Mouse (Mus musculus): Measurements from ENCODE around the gene Ppm1l. TPM values are rescaled to one million over a fixed set of nuclear protein-coding genes. Genes with fewer than 3 reads are reported as not detected.

The Ppm1l gene
- total and polyA plus RNA-seq, 3 experiments: 7.6 to 31.3 (median 24.1) TPM

GRCm38 (mm10) chr3:69484006-69484574, 167.4 kb downstream of the Ppm1l start:
- intact Hi-C loops (cut with DNase I): no loop called here
- H3K4me1 ChIP-seq (ENCODE audit: control insufficient read depth, insufficient read depth, low read length): peaks cover under 1% of the 10 kb centered on the region; the same call in 1 of the 2 replicates
- no peak for DNase-seq
- H3K9ac ChIP-seq (ENCODE audit: low read depth, low read length): no peak overlapping the region
- no peaks in the 10 kb centered on the region for H3K27me3 ChIP-seq (ENCODE audit: control insufficient read depth, insufficient read depth, low read length)
- H3K79me2 ChIP-seq (replicated peaks; ENCODE audit: control insufficient read depth, insufficient read depth, low read length): no peaks in the 10 kb centered on the region
- TF ChIP-seq CTCF (IDR thresholded peaks at IDR 0.05) (no peak), EP300 (IDR thresholded peaks at IDR 0.05; ENCODE audit: insufficient read depth, low read depth, low read length) (no peak), POLR2A (IDR thresholded peaks at IDR 0.05; ENCODE audit: insufficient read depth, low read depth, low read length) (no peak)
- no peak overlapping the region for H3K4me3 ChIP-seq
- H3K36me3 ChIP-seq (ENCODE audit: control insufficient read depth, insufficient read depth, low read length): no peaks in the 10 kb centered on the region
- 87% methylated on average over 13 of the region's 13 CpGs for WGBS
- no peak overlapping the region for H3K27ac ChIP-seq

- WGBS: 72% methylated on average over 4 of the region's 4 CpGs
- Histone ChIP-seq H3K4me3 (no peak overlapping the region), H3K79me2 (replicated peaks; ENCODE audit: control insufficient read depth, insufficient read depth, low read length) (no peaks in the 10 kb centered on the region), H3K4me1 (ENCODE audit: control insufficient read depth, insufficient read depth, low read length) (no peaks in the 10 kb centered on the region; the same call in 1 of the 2 replicates), H3K27me3 (ENCODE audit: control insufficient read depth, insufficient read depth, low read length) (no peaks in the 10 kb centered on the region), H3K9ac (ENCODE audit: low read depth, low read length) (no peak overlapping the region), H3K27ac (no peak overlapping the region), H3K36me3 (ENCODE audit: control insufficient read depth, insufficient read depth, low read length) (no peaks in the 10 kb centered on the region)
- DNase-seq: no peak
- TF ChIP-seq POLR2A (IDR thresholded peaks at IDR 0.05; ENCODE audit: insufficient read depth, low read depth, low read length): no peak
- TF ChIP-seq CTCF (IDR thresholded peaks at IDR 0.05): no peak
- no peak for TF ChIP-seq EP300 (IDR thresholded peaks at IDR 0.05; ENCODE audit: insufficient read depth, low read depth, low read length)
- intact Hi-C loops (cut with DNase I): no loop called here
Observed at GRCm38 (mm10) chr3:69484582-69484981, 167.9 kb downstream of the Ppm1l start.

- Histone ChIP-seq H3K36me3 (ENCODE audit: control insufficient read depth, insufficient read depth, low read length) (no peaks in the 10 kb centered on the region), H3K79me2 (replicated peaks; ENCODE audit: control insufficient read depth, insufficient read depth, low read length) (no peaks in the 10 kb centered on the region), H3K9ac (ENCODE audit: low read depth, low read length) (no peak overlapping the region), H3K4me3 (no peak overlapping the region), H3K4me1 (ENCODE audit: control insufficient read depth, insufficient read depth, low read length) (no peaks in the 10 kb centered on the region; the same call in 1 of the 2 replicates), H3K27me3 (ENCODE audit: control insufficient read depth, insufficient read depth, low read length) (no peaks in the 10 kb centered on the region), H3K27ac (no peak overlapping the region)
- WGBS: 84% methylated on average over 3 of the region's 3 CpGs
- intact Hi-C loops (cut with DNase I): no loop called here
- DNase-seq: no peak
- TF ChIP-seq EP300 (IDR thresholded peaks at IDR 0.05; ENCODE audit: insufficient read depth, low read depth, low read length): no peak
- no peak for TF ChIP-seq CTCF (IDR thresholded peaks at IDR 0.05)
- TF ChIP-seq POLR2A (IDR thresholded peaks at IDR 0.05; ENCODE audit: insufficient read depth, low read depth, low read length): no peak
Observed at GRCm38 (mm10) chr3:69485347-69485746, 168.7 kb downstream of the Ppm1l start.

GRCm38 (mm10) chr3:69485756-69486155, 169.1 kb downstream of the Ppm1l start:
- H3K4me1 ChIP-seq (ENCODE audit: control insufficient read depth, insufficient read depth, low read length): no peaks in the 10 kb centered on the region; the same call in 1 of the 2 replicates
- H3K4me3 ChIP-seq: no peak overlapping the region
- H3K36me3 ChIP-seq (ENCODE audit: control insufficient read depth, insufficient read depth, low read length): no peaks in the 10 kb centered on the region
- H3K27ac ChIP-seq: no peak overlapping the region
- no peak overlapping the region for H3K9ac ChIP-seq (ENCODE audit: low read depth, low read length)
- TF ChIP-seq CTCF (IDR thresholded peaks at IDR 0.05) (no peak), POLR2A (IDR thresholded peaks at IDR 0.05; ENCODE audit: insufficient read depth, low read depth, low read length) (no peak), EP300 (IDR thresholded peaks at IDR 0.05; ENCODE audit: insufficient read depth, low read depth, low read length) (no peak)
- DNase-seq: no peak
- intact Hi-C loops (cut with DNase I): no loop called here
- no peaks in the 10 kb centered on the region for H3K27me3 ChIP-seq (ENCODE audit: control insufficient read depth, insufficient read depth, low read length)
- WGBS: 25% methylated on average over 2 of the region's 2 CpGs
- H3K79me2 ChIP-seq (replicated peaks; ENCODE audit: control insufficient read depth, insufficient read depth, low read length): no peaks in the 10 kb centered on the region

- Histone ChIP-seq H3K27me3 (ENCODE audit: control insufficient read depth, insufficient read depth, low read length) (no peaks in the 10 kb centered on the region), H3K79me2 (replicated peaks; ENCODE audit: control insufficient read depth, insufficient read depth, low read length) (no peaks in the 10 kb centered on the region), H3K9ac (ENCODE audit: low read depth, low read length) (no peak overlapping the region), H3K4me3 (no peak overlapping the region), H3K36me3 (ENCODE audit: control insufficient read depth, insufficient read depth, low read length) (no peaks in the 10 kb centered on the region), H3K4me1 (ENCODE audit: control insufficient read depth, insufficient read depth, low read length) (no peaks in the 10 kb centered on the region; the same call in 1 of the 2 replicates), H3K27ac (no peak overlapping the region)
- DNase-seq: no peak
- 78% methylated on average over 6 of the region's 6 CpGs for WGBS
- intact Hi-C loops (cut with DNase I): no loop called here
- TF ChIP-seq EP300 (IDR thresholded peaks at IDR 0.05; ENCODE audit: insufficient read depth, low read depth, low read length) (no peak), POLR2A (IDR thresholded peaks at IDR 0.05; ENCODE audit: insufficient read depth, low read depth, low read length) (no peak), CTCF (IDR thresholded peaks at IDR 0.05) (no peak)
Observed at GRCm38 (mm10) chr3:69487471-69487870, 170.8 kb downstream of the Ppm1l start.

- intact Hi-C loops (cut with DNase I): loop anchor here (5.0 kb wide), 1 partner anchor 213 kb away; no protein-coding TSS in a partner anchor
- 56% methylated on average over 3 of the region's 3 CpGs for WGBS
- Histone ChIP-seq H3K36me3 (ENCODE audit: control insufficient read depth, insufficient read depth, low read length) (no peaks in the 10 kb centered on the region), H3K4me1 (ENCODE audit: control insufficient read depth, insufficient read depth, low read length) (no peaks in the 10 kb centered on the region; the same call in 1 of the 2 replicates), H3K27me3 (ENCODE audit: control insufficient read depth, insufficient read depth, low read length) (no peaks in the 10 kb centered on the region), H3K9ac (ENCODE audit: low read depth, low read length) (no peak overlapping the region), H3K4me3 (no peak overlapping the region), H3K27ac (no peak overlapping the region), H3K79me2 (replicated peaks; ENCODE audit: control insufficient read depth, insufficient read depth, low read length) (no peaks in the 10 kb centered on the region)
- DNase-seq: no peak
- TF ChIP-seq EP300 (IDR thresholded peaks at IDR 0.05; ENCODE audit: insufficient read depth, low read depth, low read length): no peak
- TF ChIP-seq CTCF (IDR thresholded peaks at IDR 0.05): no peak
- no peak for TF ChIP-seq POLR2A (IDR thresholded peaks at IDR 0.05; ENCODE audit: insufficient read depth, low read depth, low read length)
Observed at GRCm38 (mm10) chr3:69489669-69490068, 173.0 kb downstream of the Ppm1l start.

All from heart, adult 2 months (tissue).